Mouse (Mus musculus) adipose tissue, adult 10 weeks (tissue): Measurements from ENCODE around the gene Sh2d5. TPM values are rescaled to one million over a fixed set of nuclear protein-coding genes. Genes with fewer than 3 reads are reported as not detected.

Experiments used
- polyA plus RNA-seq: library from polyadenylated mRNA; stranded (reverse); fragments of 350-450 nt; fragmentation: Illumina TruSeq; extraction: RNeasy Lipid Tissue Mini Kit (QIAGEN cat#74804); gene quantifications from one replicate; pipeline ENCODE4 v1.2.3, GENCODE M21; 2014; ENCODE audit warnings: low read depth, low replicate concordance

Sh2d5 gene
- 5.3 TPM for polyA plus RNA-seq

DNA sequence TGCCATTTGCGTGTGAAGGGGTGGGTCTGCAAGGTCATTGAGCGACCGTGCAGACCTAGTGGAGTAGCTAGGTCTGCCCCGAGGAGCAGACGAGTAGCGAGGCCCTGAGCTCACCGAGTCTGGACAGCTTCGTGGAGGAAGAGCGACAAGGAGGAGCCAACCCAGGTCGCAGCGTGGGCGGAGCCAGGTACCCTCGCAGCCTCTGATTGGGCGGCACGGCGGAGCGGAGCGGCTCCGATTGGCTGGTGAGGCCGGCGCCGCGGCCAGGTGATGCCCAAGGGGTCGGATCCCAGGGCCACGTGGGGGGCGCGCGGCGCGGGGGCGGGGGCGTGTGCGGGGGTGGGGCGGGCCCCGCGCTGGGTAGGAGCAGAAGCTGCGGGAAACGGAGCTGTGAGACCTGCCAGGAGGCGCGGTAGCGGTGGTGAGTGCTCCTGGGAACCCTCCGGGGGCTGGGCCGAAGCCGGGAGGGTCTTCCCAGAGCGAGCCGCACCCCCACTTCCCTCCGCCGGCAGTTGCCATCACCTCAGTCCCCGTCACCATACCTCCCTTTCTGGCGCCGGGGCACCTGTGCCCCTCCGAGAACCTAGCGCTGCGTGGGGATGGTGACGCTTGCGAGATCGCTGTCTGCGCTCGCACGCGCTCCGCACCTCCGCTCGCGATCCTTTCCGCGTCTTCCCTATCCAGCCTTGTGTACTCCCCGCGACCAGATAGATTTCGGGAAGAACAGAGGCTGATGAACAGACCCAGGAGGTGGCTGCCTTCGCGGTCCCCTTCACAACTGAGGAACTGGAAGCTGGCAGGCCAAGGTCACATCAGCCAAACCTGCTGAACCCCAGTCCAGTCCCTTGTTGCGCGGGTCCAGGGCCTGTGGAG lies at the start of gene Sh2d5, which contains the start of gene Kif17:
Gene Sh2d5, plus strand, starts transcription at position 316 of the 873 bp plus-strand sequence.
Gene Kif17, plus strand, starts transcription at position 348 of the 873 bp plus-strand sequence.

GRCm38 (mm10) chr4:138216200-138216890 lies 33.9 kb upstream of the Sh2d5 start, which contains the start of gene Hp1bp3:
Gene Hp1bp3, plus strand, starts transcription at chr4:138216296.

GRCm38 (mm10) chr4:138304340-138305104 lies 54.3 kb downstream of the Sh2d5 start, which contains the start of gene Ddost:
Gene Ddost, plus strand, starts transcription at chr4:138304730.

Other genes with a start within 250 kb of the Sh2d5 start
- 114 TPM for gene Hp1bp3, start 34.1 kb upstream of the Sh2d5 start, polyA plus RNA-seq
- gene Kif17, start within 50 bp of the Sh2d5 start, polyA plus RNA-seq = 10.0 TPM
- gene Ddost, start 54.3 kb downstream of the Sh2d5 start, polyA plus RNA-seq = 225 TPM
- gene Pink1, start 75.9 kb downstream of the Sh2d5 start, polyA plus RNA-seq = 167 TPM
- gene Cda, start 117.6 kb downstream of the Sh2d5 start, polyA plus RNA-seq = 15.5 TPM
- gene Fam43b, start 146.1 kb downstream of the Sh2d5 start, polyA plus RNA-seq = not detected
- gene Mul1, start 184.3 kb downstream of the Sh2d5 start, polyA plus RNA-seq = 17.4 TPM
- 14.2 TPM for gene Camk2n1, start 203.9 kb downstream of the Sh2d5 start, polyA plus RNA-seq